Mouse (Mus musculus): Measurements from ENCODE around the gene Tmem135. TPM values are rescaled to one million over a fixed set of nuclear protein-coding genes. Genes with fewer than 3 reads are reported as not detected.
"Not testable (repeated sequence)": the region's sequence is repeated elsewhere in the genome, so short reads cannot be mapped to it uniquely, and the experiment has no call there.

Tmem135 gene
- total and polyA plus RNA-seq, 3 experiments, result 7.4 to 33.9 TPM; not detected in 1

DNA sequence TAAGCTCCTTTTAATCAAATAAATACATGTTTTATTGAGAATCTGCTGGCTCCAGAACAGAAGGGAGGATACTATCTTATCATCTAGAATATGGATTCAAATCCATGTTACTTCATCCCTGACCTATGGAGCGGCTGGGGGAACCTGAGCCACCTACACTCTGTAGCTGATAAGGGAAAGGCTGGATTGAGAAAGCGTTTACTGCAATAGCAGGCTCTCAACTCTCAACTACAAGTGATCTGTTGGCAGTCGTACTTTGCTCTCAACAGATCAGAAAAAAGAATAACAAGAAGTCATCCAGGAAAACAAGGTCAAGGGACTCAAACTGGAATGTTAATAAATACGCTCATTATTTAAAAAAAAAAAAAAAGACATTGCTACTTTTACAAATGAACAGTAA lies 77.3 kb downstream of the Tmem135 start:
- peak overlapping the region in 1 of 2 experiments; percentile 40; a peak in 2 of 4 replicates for H3K4me3 ChIP-seq (ENCODE audit: control insufficient read depth in 1 of 2, insufficient read depth in 1 of 2, low read depth in 2 of 2, low read length in 2 of 2)
- H3K27me3 ChIP-seq (ENCODE audit: control insufficient read depth in 1 of 2, insufficient read depth in 2 of 2, low read length in 2 of 2), result no peaks in the 10 kb centered on the region
- TF ChIP-seq POLR2AphosphoS5 (IDR thresholded peaks at IDR 0.05; ENCODE audit: borderline replicate concordance, low read depth, low read length) (no peak), GATA1 (IDR thresholded peaks at IDR 0.05; ENCODE audit: low read depth, low read length) (peak; percentile 39; the same call in 1 of the 2 replicates)
- H3K27ac ChIP-seq (ENCODE audit: control insufficient read depth, low read depth, low read length), result no peak overlapping the region
- peak; percentile 49 for DNase-seq (ENCODE audit: low read depth, low spot score)
- H3K9me3 ChIP-seq (replicated peaks; ENCODE audit: insufficient read depth, low read length), result no peaks in the 10 kb centered on the region
- peaks cover 0 to 18% of the 10 kb centered on the region in 2 experiments; a peak in 2 of 4 replicates for H3K36me3 ChIP-seq (ENCODE audit: control insufficient read depth in 1 of 2, insufficient read depth in 2 of 2, low read length in 2 of 2)
- peaks cover 2 to 7% of the 10 kb centered on the region in 2 experiments; a peak in 2 of 4 replicates for H3K4me1 ChIP-seq (ENCODE audit: control insufficient read depth in 1 of 2, insufficient read depth in 2 of 2, low read length in 2 of 2)
- 0 out of 2 replicates have a peak overlapping the region, but pooled peaks have one; percentile 34 for H3K9ac ChIP-seq (ENCODE audit: control insufficient read depth, low read depth, low read length, poor library complexity, severe bottlenecking)
- H3K79me2 ChIP-seq (ENCODE audit: control insufficient read depth, insufficient read depth, low read length, poor library complexity), result peaks cover 5% of the 10 kb centered on the region

DNA sequence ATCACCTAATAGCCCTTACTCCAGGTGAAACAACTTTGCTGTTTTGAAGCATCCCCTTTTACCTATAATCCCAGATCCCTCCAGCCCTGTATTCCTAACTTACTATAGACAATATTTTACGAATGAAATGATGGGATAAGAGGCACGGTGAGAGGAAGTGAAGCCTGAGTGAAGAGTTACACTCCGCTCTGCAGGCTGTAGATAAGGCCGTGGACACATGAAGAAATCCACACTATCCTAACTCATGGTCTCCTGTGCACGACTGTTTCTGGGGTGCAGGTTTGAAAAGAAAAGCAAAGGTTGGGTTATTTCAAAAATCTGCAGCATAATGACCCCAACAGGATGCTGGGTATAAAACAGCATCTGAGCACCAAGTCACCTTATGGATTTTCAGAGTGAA lies 77.8 kb downstream of the Tmem135 start:
- Histone ChIP-seq H3K4me3 (ENCODE audit: control insufficient read depth in 1 of 2, insufficient read depth in 1 of 2, low read depth in 2 of 2, low read length in 2 of 2) (peak overlapping the region; percentile 40 to 50), H3K9me3 (replicated peaks; ENCODE audit: insufficient read depth, low read length) (no peaks in the 10 kb centered on the region), H3K27me3 (ENCODE audit: control insufficient read depth in 1 of 2, insufficient read depth in 2 of 2, low read length in 2 of 2) (no peaks in the 10 kb centered on the region), H3K79me2 (ENCODE audit: control insufficient read depth, insufficient read depth, low read length, poor library complexity) (peaks cover 5% of the 10 kb centered on the region), H3K4me1 (ENCODE audit: control insufficient read depth in 1 of 2, insufficient read depth in 2 of 2, low read length in 2 of 2) (peaks cover 2 to 7% of the 10 kb centered on the region in 2 experiments; a peak in 2 of 4 replicates), H3K9ac (ENCODE audit: control insufficient read depth, low read depth, low read length, poor library complexity, severe bottlenecking) (no peak overlapping the region), H3K27ac (ENCODE audit: control insufficient read depth, low read depth, low read length) (no peak overlapping the region), H3K36me3 (ENCODE audit: control insufficient read depth in 1 of 2, insufficient read depth in 2 of 2, low read length in 2 of 2) (peaks cover 0 to 18% of the 10 kb centered on the region in 2 experiments; a peak in 2 of 4 replicates)
- TF ChIP-seq CHD1 (IDR thresholded peaks at IDR 0.05; ENCODE audit: low read depth, low read length) (no peak), MEF2A (IDR thresholded peaks at IDR 0.05; ENCODE audit: extremely low read depth, insufficient replicate concordance, low read depth, low read length, poor library complexity, severe bottlenecking) (no peak), JUND (IDR thresholded peaks at IDR 0.05; ENCODE audit: low read depth, low read length) (no peak), ETS1 (IDR thresholded peaks at IDR 0.05; ENCODE audit: low read depth, low read length) (0 out of 2 replicates have a peak, but pooled peaks have one; percentile 13), HCFC1 (IDR thresholded peaks at IDR 0.05; ENCODE audit: low read depth, low read length) (no peak), POLR2AphosphoS2 (IDR thresholded peaks at IDR 0.05; ENCODE audit: low read length) (no peak), MYC (IDR thresholded peaks at IDR 0.05; ENCODE audit: low read depth, low read length) (0 out of 2 replicates have a peak, but pooled peaks have one; percentile 37), POLR2AphosphoS5 (IDR thresholded peaks at IDR 0.05; ENCODE audit: borderline replicate concordance, low read depth, low read length) (no peak), TCF12 (IDR thresholded peaks at IDR 0.05; ENCODE audit: low read depth, low read length) (peak; percentile 56; the same call in 1 of the 2 replicates), CHD2 (IDR thresholded peaks at IDR 0.05; ENCODE audit: low read length) (no peak), GABPA (IDR thresholded peaks at IDR 0.05; ENCODE audit: low read depth, low read length) (no peak), TAL1 (IDR thresholded peaks at IDR 0.05; ENCODE audit: low read length) (peak; percentile 86), USF1 (IDR thresholded peaks at IDR 0.05; ENCODE audit: low read depth, low read length) (no peak), USF2 (IDR thresholded peaks at IDR 0.05; ENCODE audit: borderline replicate concordance in 1 of 2, insufficient read depth in 1 of 2, low read depth in 1 of 2, low read length in 2 of 2) (no peak), GATA1 (IDR thresholded peaks at IDR 0.05; ENCODE audit: low read depth, low read length) (peak; percentile 79), EP300 (IDR thresholded peaks at IDR 0.05; ENCODE audit: low read depth in 1 of 2, low read length in 2 of 2) (peak; percentile 69 to 75), UBTF (IDR thresholded peaks at IDR 0.05; ENCODE audit: borderline replicate concordance, insufficient read depth, low read depth, low read length) (no peak), RCOR1 (IDR thresholded peaks at IDR 0.05; ENCODE audit: low read depth, low read length) (no peak; the same call in 1 of the 2 replicates), MXI1 (IDR thresholded peaks at IDR 0.05; ENCODE audit: low read depth, low read length) (peak; percentile 43; the same call in 1 of the 2 replicates)
- DNase-seq (ENCODE audit: low read depth, low spot score), result peak; percentile 71

DNA sequence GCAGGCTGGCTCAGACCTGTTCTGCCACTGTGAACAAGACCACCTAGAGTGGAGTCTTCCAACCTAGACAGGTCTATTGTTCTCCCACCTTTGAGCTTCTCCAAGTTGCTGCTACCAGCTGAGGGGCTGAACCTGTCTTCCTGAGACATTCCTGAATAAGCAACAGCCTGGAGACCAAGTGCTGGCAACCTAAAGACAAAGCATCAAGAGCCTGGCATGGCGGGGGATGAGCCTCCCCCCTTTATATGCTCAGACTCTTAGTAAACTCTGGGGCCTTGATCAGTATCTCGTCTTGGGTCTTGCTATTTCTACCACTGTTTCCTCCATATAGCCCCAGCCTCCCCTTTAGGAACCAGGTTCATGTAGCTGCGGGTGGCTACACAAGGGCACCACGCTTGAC lies 81.3 kb downstream of the Tmem135 start:
- peaks cover 0 to 19% of the 10 kb centered on the region in 2 experiments; a peak in 2 of 4 replicates for H3K36me3 ChIP-seq (ENCODE audit: control insufficient read depth in 1 of 2, insufficient read depth in 2 of 2, low read length in 2 of 2)
- not testable (repeated sequence) for H3K4me3 ChIP-seq (ENCODE audit: control insufficient read depth in 1 of 2, insufficient read depth in 1 of 2, low read depth in 2 of 2, low read length in 2 of 2); H3K79me2 ChIP-seq (ENCODE audit: control insufficient read depth, insufficient read depth, low read length, poor library complexity); H3K27me3 ChIP-seq (ENCODE audit: control insufficient read depth in 1 of 2, insufficient read depth in 2 of 2, low read length in 2 of 2); H3K9me3 ChIP-seq (replicated peaks; ENCODE audit: insufficient read depth, low read length); DNase-seq (ENCODE audit: low read depth, low spot score); H3K4me1 ChIP-seq (ENCODE audit: control insufficient read depth in 1 of 2, insufficient read depth in 2 of 2, low read length in 2 of 2); H3K9ac ChIP-seq (ENCODE audit: control insufficient read depth, low read depth, low read length, poor library complexity, severe bottlenecking); H3K27ac ChIP-seq (ENCODE audit: control insufficient read depth, low read depth, low read length)
